Comparison of ENCODE assay signal across 26 mouse cellular contexts in genomic region chr15:63190086-63190485, GRCm38 (mm10).
DNase-seq lines count a peak whose midpoint lies in the region; ATAC-seq lines count a peak whose summit lies in the region.
"Had no signal": no experiment of that assay in that cellular context is flagged by ENCODE, and none has a peak within 500 bp of the region (broad histone marks: within the 10 kb centered on the region; RNA-seq: fewer than 3 reads in every experiment).

No protein-coding gene starts in this region.

- no peaks in the 10 kb centered on the region for H3K27me3 ChIP-seq in heart, embryonic 15.5 days
- no peaks in the 10 kb centered on the region for H3K27me3 ChIP-seq in embryonic facial prominence, embryonic 12.5 days
- H3K27me3 ChIP-seq in limb, embryonic 11.5 days (ENCODE audit: control insufficient read depth, insufficient read depth, low read length): no peaks in the 10 kb centered on the region
- H3K27me3 ChIP-seq: liver, embryonic 15.5 days; midbrain, embryonic 13.5 days; neural tube, embryonic 13.5 days; stomach, embryonic 15.5 days had no signal

- peaks cover 7% of the 10 kb centered on the region; the same call in 1 of the 2 replicates for H3K4me1 ChIP-seq in heart, embryonic 15.5 days (replicated peaks)
- peaks cover 21% of the 10 kb centered on the region for H3K4me1 ChIP-seq in embryonic facial prominence, embryonic 12.5 days
- peaks cover 23% of the 10 kb centered on the region for H3K4me1 ChIP-seq in limb, embryonic 11.5 days (ENCODE audit: control insufficient read depth, insufficient read depth, low read length)
- H3K4me1 ChIP-seq: liver, embryonic 15.5 days; midbrain, embryonic 13.5 days; stomach, embryonic 15.5 days had no signal

- ATAC-seq in heart, embryonic 15.5 days (replicated peaks; ENCODE audit: insufficient number of reproducible peaks, insufficient read depth, low FRiP score, low read depth): no peak
- no peak for ATAC-seq in embryonic facial prominence, embryonic 12.5 days (ENCODE audit: insufficient number of reproducible peaks, insufficient read depth, low FRiP score, low TSS enrichment)
- ATAC-seq in limb, embryonic 11.5 days (ENCODE audit: insufficient number of reproducible peaks, low FRiP score, low TSS enrichment, low read depth): peak; percentile 79; the same call in 1 of the 2 replicates
- ATAC-seq in granulocyte monocyte progenitor cell, adult 5-6 weeks (replicated peaks; ENCODE audit: poor library complexity, severe bottlenecking): no peak
- ATAC-seq in megakaryocyte-erythroid progenitor cell, adult 5-6 weeks (replicated peaks; ENCODE audit: low FRiP score, low TSS enrichment, poor library complexity, severe bottlenecking): no peak
- ATAC-seq: inflammation-experienced regulatory T-cells, adult 6 months; lung, postnatal 0 days; midbrain, embryonic 13.5 days had no signal

- H3K36me3 ChIP-seq in heart, embryonic 15.5 days: no peaks in the 10 kb centered on the region
- no peaks in the 10 kb centered on the region for H3K36me3 ChIP-seq in embryonic facial prominence, embryonic 12.5 days
- H3K36me3 ChIP-seq in limb, embryonic 11.5 days (ENCODE audit: control insufficient read depth, insufficient read depth, low read length): no peaks in the 10 kb centered on the region
- H3K36me3 ChIP-seq: G1E; liver, embryonic 15.5 days; midbrain, embryonic 13.5 days; neural tube, embryonic 13.5 days; stomach, embryonic 15.5 days had no signal

- WGBS in heart, embryonic 15.5 days: 31% methylated on average over 2 of the region's 2 CpGs
- 18% methylated on average over 2 of the region's 2 CpGs for WGBS in embryonic facial prominence, embryonic 12.5 days
- 3% methylated on average over 2 of the region's 2 CpGs for WGBS in limb, embryonic 11.5 days

- peak overlapping the region; percentile 22; the same call in 1 of the 2 replicates for H3K27ac ChIP-seq in heart, embryonic 15.5 days
- H3K27ac ChIP-seq in embryonic facial prominence, embryonic 12.5 days: 0 out of 2 replicates have a peak overlapping the region, but pooled peaks have one; percentile 41
- H3K27ac ChIP-seq in limb, embryonic 11.5 days (replicated peaks; ENCODE audit: low read depth, low read length): peak overlapping the region; percentile 65
- H3K27ac ChIP-seq: heart, adult 2 months; layer of hippocampus, adult 2 months; left cerebral cortex, adult 2 months; liver, embryonic 15.5 days; midbrain, embryonic 13.5 days; neural tube, embryonic 13.5 days; stomach, embryonic 15.5 days had no signal

- H3K9me3 ChIP-seq in heart, embryonic 15.5 days (replicated peaks): no peaks in the 10 kb centered on the region
- no peaks in the 10 kb centered on the region for H3K9me3 ChIP-seq in embryonic facial prominence, embryonic 12.5 days
- no peaks in the 10 kb centered on the region for H3K9me3 ChIP-seq in limb, embryonic 11.5 days (ENCODE audit: control insufficient read depth, low read length)
- H3K9me3 ChIP-seq: G1E; liver, embryonic 15.5 days; midbrain, embryonic 13.5 days; neural tube, embryonic 13.5 days; stomach, embryonic 15.5 days had no signal

- no peak overlapping the region for H3K9ac ChIP-seq in heart, embryonic 15.5 days
- H3K9ac ChIP-seq in embryonic facial prominence, embryonic 12.5 days: no peak overlapping the region
- no peak overlapping the region for H3K9ac ChIP-seq in limb, embryonic 11.5 days (ENCODE audit: low read length)
- H3K9ac ChIP-seq: liver, embryonic 15.5 days; midbrain, embryonic 13.5 days; neural tube, embryonic 13.5 days; stomach, embryonic 15.5 days had no signal

- H3K4me2 ChIP-seq in heart, embryonic 15.5 days: no peak overlapping the region
- H3K4me2 ChIP-seq in embryonic facial prominence, embryonic 12.5 days (replicated peaks): no peak overlapping the region
- no peak overlapping the region for H3K4me2 ChIP-seq in limb, embryonic 11.5 days (ENCODE audit: low read depth, severe bottlenecking)
- H3K4me2 ChIP-seq: liver, embryonic 15.5 days; midbrain, embryonic 13.5 days; neural tube, embryonic 13.5 days; stomach, embryonic 15.5 days had no signal

- no peak overlapping the region for H3K4me3 ChIP-seq in heart, embryonic 15.5 days
- H3K4me3 ChIP-seq in embryonic facial prominence, embryonic 12.5 days: no peak overlapping the region
- H3K4me3 ChIP-seq in limb, embryonic 11.5 days (ENCODE audit: low read depth, low read length): no peak overlapping the region
- H3K4me3 ChIP-seq: heart, adult 2 months; layer of hippocampus, adult 2 months; left cerebral cortex, adult 2 months; liver, embryonic 15.5 days; midbrain, embryonic 13.5 days; neural tube, embryonic 13.5 days; stomach, embryonic 15.5 days had no signal

- DNase-seq in heart, postnatal 4 days: no peak
- peak; percentile 22 for DNase-seq in Muller cell, postnatal 12 days (ENCODE audit: inconsistent ontology term)
- DNase-seq in limb, embryonic 11.5 days (ENCODE audit: low spot score): peak; percentile 61
- no peak for DNase-seq in frontal cortex, postnatal 10 days (ENCODE audit: low spot score in 2 of 2)
- DNase-seq: adrenal gland, postnatal 25 days; cerebellum, adult 11-12 months; cerebellum, postnatal 25 days; gastrocnemius, postnatal 10 days; heart, adult 2 months; kidney, postnatal 14 days; left cerebral cortex, postnatal 4 days; spleen, adult 18-20 months; thymus, adult 18-20 months had no signal

Comparison
In these comparisons a context has a peak if more than half of its experiments do, and no peak if none do; other contexts are left out.
1. DNase-seq: peak in Muller cell, postnatal 12 days (single experiment) and limb, embryonic 11.5 days (single experiment); none in heart, postnatal 4 days (single experiment) and frontal cortex, postnatal 10 days (0 of 2).
2. Peak in every context shown above with its lines, with median percentiles within 50 percentile points of each other: H3K27ac ChIP-seq.